Mouse (Mus musculus) layer of hippocampus, postnatal 36 days (tissue): Measurements from ENCODE around the gene Lrrc74a. TPM values are rescaled to one million over a fixed set of nuclear protein-coding genes. Genes with fewer than 3 reads are reported as not detected.

Source experiments
- DNase-seq, 2 experiments: peaks; one replicate each; pipeline ENCODE4 v3.0.0; 2022
- total RNA-seq, 2 experiments: library from RNA; stranded (reverse); gene quantifications; 2 replicates each; pipeline ENCODE4 v1.2.3; 2021

The Lrrc74a gene
- total RNA-seq, 2 experiments from 2014 or later = not detected

DNA sequence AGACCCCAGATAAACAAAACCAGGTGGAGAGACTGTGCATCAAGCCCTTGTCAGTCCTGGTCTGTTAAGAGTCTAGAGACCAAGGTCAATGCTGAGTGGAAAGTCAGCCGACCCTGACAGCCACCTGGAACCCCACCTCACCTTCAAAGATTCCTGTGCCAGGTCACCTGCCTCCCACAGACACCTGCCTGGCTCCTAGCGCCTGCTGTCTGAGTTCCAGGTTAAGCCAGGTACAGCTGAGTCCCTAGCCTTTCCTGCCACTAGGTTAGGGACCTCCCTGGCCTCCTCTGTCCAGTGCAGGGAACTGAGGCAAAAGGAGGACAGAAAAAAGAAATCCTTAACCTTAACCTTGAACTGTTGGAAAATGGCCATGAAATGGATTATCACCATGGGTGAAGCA, 70.7 kb downstream of the Lrrc74a start:
- DNase-seq = no peak

- no peak for DNase-seq
Measured at GRCm38 (mm10) chr12:86805315-86805714, 71.1 kb downstream of the Lrrc74a start.

DNA sequence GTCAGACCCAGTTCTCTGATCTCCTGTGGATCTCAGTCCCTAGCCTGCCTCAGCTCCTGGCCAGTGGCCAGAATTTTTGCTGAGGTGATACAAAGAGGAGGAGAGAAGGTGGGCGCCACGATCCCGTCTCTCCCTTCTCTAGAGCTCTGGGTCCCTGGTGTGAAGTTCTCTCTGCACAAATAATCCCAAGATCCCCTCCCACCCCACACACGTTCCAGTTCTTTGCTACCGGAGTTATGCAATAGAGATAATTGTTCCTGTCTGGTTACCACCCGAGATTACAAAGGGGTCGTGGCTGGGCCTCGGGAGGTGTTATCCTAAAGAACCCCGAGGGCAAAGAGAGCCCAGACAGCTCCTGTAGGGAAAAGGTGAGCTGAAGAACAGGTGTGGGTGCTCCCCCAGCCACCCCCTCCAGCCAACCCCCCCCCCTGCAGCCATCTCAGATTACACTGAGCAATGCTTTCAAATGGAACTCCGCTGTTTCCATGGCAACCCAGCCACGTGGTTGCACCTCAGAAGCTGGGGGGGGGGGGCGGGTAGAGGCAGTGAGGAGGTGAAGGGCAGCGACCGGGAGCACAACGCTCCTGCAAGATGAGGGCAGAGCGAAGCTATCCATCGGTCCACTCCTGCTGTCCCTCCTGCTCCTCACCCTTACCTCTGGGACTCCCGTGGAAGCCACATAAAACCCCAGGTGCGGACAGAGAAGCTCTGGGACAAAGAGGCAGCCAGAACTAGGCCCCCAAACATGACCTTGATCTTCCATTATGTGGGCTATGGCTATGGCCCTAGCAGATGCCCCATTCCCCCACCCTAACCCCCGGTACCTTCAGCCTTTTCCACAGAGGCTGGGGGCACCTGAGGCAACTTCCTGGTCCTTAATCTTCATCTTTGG, 72.1 kb downstream of the Lrrc74a start:
- peak; percentile 37 to 49 for DNase-seq

DNA sequence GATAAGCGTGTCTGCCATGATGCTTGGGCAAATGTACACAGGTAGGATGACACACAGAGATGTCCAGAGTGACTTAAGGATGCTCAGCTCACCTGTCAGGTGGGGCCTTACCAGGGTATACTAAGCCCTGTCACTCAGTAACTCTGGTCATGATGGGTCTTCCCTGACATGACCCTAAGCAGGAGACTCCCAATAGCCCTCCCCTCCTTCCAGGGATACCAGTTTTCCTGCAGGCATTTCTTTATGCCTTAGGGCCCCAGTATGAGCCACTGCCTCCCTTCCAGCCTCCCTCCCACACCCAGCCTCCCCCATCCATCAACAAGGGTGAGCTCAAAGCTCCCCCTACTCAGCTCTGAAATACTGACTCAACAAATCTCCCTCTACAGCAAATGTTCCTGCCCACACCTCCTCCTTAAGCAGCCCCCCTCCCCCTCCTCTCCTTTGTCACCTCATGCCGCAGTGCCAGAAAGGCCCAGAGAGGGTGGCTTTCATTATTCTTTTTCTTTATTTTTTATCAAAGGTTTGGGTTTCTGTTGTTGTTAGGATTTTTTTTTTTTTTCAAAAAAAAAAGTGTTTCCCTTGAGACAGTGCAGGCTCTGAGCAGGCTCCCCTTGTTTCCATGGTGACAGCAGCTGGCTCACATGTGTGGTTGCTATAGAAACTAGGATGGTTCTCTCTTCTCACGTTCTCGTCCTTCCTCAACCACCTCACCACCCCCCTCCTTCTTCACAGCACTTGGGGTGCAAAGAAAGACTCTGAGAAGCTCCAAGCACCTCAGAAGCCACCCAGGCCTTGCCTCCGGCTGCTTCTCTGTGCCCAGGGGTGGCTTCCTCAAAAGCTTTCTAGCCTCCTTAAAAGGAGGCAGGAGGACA, 73.0 kb downstream of the Lrrc74a start:
- peak; percentile 47 to 52 for DNase-seq

GRCm38 (mm10) chr12:86807795-86808128, 73.6 kb downstream of the Lrrc74a start:
- no peak for DNase-seq

DNA sequence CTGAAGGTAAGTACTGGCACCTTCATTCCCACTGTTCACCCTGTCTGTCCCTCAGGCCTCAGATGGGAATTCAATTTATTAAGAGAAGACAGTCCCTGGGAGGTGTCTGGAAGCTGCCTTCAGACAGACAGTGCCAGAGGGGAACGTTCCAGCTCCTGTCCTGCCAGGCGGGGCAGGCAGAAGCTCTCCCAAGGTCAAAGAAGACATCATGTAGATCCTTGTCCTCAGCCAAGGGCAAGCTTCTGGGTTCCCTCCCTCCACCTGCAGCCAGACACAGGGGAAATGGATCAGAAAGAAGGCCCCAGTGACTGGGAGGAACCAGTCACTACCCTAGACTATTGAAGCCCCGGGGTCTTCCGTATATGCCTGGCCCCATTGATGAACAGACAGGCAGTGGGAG, 74.7 kb downstream of the Lrrc74a start:
- no peak for DNase-seq

DNA sequence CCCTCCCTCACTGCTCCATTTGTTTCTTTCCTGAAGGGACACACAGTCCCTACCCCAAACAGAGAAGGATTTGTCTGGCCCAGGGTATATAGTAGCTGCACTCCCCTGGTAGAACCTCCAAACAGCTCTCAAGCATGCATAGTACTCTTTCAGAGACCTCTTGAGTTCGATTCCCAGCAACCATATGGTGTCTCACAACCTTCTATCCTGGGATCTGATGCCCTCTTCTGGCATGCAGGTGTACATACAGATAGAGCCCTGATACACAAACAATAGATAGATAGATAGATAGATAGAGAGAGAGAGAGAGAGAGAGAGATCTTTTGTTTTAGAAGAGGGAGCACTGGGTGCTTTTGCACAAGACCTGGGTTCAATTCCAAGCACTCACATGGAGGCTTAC, 75.9 kb downstream of the Lrrc74a start:
- DNase-seq = no peak

- DNase-seq = peak in 1 of 2 experiments; percentile 44
Measured at GRCm38 (mm10) chr12:86810725-86811444, 76.7 kb downstream of the Lrrc74a start.

DNA sequence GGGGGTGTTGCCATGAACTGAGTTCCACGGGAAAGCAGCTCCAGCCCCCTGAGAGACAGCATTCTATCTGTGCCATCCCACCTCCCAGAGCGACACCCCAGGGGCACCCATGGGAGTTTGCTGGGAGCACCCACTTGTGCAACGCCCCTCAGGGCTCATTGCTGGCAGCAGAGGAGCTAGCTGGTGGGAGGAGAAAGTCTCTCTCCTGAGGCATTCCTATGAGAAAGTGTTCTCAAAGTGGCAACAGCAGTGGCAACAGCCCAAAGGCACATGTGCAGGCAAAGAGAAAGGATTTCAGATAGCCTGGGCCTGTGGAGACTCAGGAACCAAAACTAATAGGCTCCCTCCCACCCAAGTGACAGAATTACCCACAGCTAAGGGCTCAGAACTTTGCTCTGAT, 78.6 kb downstream of the Lrrc74a start:
- no peak for DNase-seq

Other genes starting within 250 kb of the Lrrc74a start
- 10 to 100 TPM; 44.4 to 47.7 TPM for gene Vash1, start 55.7 kb upstream of the Lrrc74a start, total RNA-seq
- 1 to 10 TPM; 6.0 to 6.2 TPM for gene Angel1, start 7.9 kb upstream of the Lrrc74a start, total RNA-seq
- 10 to 100 TPM; 68.3 to 69.5 TPM for gene Irf2bpl, start 150.4 kb downstream of the Lrrc74a start, total RNA-seq
- gene Cipc, start 212.7 kb downstream of the Lrrc74a start, total RNA-seq = 10 to 100 TPM; 66.6 to 72.9 TPM